Mouse (Mus musculus): ENCODE measurements at regions not wholly inside any gene's neighbourhood (a gene's known extent, or its start where the extent isn't known, plus 50 kb on each side); places are given as distances from the start of the nearest gene placed in this dataset.

GRCm38 (mm10) chr10:26434586-26434985, 58.8 kb upstream of the L3mbtl3 start:
- no peak for DNase-seq
- TF ChIP-seq POLR2A (IDR thresholded peaks at IDR 0.05; ENCODE audit: borderline replicate concordance, extremely low read depth, low read depth, low read length) (no peak), CTCF (IDR thresholded peaks at IDR 0.05; ENCODE audit: insufficient read depth, low read length) (no peak)
- no peak overlapping the region for H3K4me3 ChIP-seq (replicated peaks; ENCODE audit: extremely low read depth, low read depth, low read length)
- 91% methylated on average over 11 of the region's 11 CpGs for WGBS
- no peaks in the 10 kb centered on the region for H3K4me1 ChIP-seq (ENCODE audit: control insufficient read depth, insufficient read depth, low read length)

DNA sequence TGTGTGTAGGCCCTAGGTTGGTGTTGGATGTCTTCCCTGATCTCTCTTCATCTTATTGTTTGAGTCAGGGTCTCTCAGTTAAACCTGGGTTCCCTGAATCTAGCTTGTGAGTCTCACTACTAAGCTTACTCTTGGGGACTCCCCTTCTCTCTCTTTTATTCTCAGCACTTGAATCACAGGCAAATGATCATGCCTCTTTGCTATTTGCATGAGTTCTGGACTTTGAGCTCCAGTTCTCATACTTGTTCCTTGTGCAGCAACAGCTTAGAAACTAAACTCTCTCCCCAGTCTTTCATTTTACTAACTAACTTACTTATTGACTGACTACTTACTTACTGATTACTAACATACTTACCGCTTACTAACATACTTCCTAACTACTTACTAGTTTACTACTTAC, 64.9 kb upstream of the L3mbtl3 start:
- no peak for DNase-seq
- 98% methylated on average over 1 of the region's 1 CpGs for whole genome bisulfite sequencing
- TF ChIP-seq CTCF (IDR thresholded peaks at IDR 0.05; ENCODE audit: insufficient read depth, low read length) = no peak
- no peak for TF ChIP-seq POLR2A (IDR thresholded peaks at IDR 0.05; ENCODE audit: borderline replicate concordance, extremely low read depth, low read depth, low read length)
- no peaks in the 10 kb centered on the region for H3K4me1 ChIP-seq (ENCODE audit: control insufficient read depth, insufficient read depth, low read length)
- H3K4me3 ChIP-seq (replicated peaks; ENCODE audit: extremely low read depth, low read depth, low read length) = no peak overlapping the region

GRCm38 (mm10) chr10:26484311-26484710, 108.5 kb upstream of the L3mbtl3 start:
- TF ChIP-seq CTCF (IDR thresholded peaks at IDR 0.05; ENCODE audit: insufficient read depth, low read length) (no peak), POLR2A (IDR thresholded peaks at IDR 0.05; ENCODE audit: borderline replicate concordance, extremely low read depth, low read depth, low read length) (no peak)
- whole genome bisulfite sequencing = 58% methylated on average over 4 of the region's 4 CpGs
- no peaks in the 10 kb centered on the region for H3K4me1 ChIP-seq (ENCODE audit: control insufficient read depth, insufficient read depth, low read length)
- no peak for DNase-seq
- no peak overlapping the region for H3K4me3 ChIP-seq (replicated peaks; ENCODE audit: extremely low read depth, low read depth, low read length)

DNA sequence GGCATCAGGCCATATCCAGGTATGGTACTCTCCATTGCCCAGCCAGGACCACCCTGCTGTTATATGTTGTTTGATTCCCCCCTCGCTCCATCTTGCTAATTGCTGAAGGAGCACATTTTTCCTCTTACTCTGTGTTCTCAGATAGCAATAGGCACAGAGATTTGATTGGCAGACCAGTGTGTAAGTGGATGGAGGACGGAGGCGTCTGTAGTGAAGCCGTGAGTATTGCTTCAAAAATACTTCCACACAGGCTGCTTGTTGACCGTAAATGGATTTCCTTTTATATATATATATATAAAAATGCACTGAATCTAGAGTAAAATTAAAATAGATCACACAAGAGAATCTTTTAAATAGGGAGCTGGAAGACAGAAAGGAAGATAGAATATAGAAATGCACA, 115.6 kb upstream of the L3mbtl3 start:
- WGBS = 90% methylated on average over 5 of the region's 5 CpGs
- no peaks in the 10 kb centered on the region for H3K4me1 ChIP-seq (ENCODE audit: control insufficient read depth, insufficient read depth, low read length)
- H3K4me3 ChIP-seq (replicated peaks; ENCODE audit: extremely low read depth, low read depth, low read length) = no peak overlapping the region
- DNase-seq = no peak
- TF ChIP-seq POLR2A (IDR thresholded peaks at IDR 0.05; ENCODE audit: borderline replicate concordance, extremely low read depth, low read depth, low read length) (no peak), CTCF (IDR thresholded peaks at IDR 0.05; ENCODE audit: insufficient read depth, low read length) (no peak)

DNA sequence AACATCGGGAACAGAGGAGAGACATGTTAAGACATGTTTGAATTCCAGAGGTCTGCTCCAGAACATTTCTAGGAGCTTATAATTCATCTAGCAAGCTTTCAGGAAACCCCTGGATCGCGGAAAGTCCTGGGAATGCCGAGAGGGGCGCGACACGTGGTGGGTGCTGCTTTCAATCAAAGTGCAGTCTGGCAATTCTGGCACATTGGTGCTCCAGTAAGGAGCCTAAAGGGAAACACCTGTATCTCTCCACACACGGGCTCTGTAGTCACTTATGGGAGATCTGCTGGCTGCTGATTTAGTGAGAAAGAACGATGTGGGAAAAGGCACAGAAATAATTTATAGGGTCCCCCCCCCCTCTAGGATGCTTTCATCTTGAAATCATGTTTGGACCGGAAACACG, 116.4 kb upstream of the L3mbtl3 start:
- Histone ChIP-seq H3K4me3 (replicated peaks; ENCODE audit: extremely low read depth, low read depth, low read length) (no peak overlapping the region), H3K4me1 (ENCODE audit: control insufficient read depth, insufficient read depth, low read length) (no peaks in the 10 kb centered on the region)
- no peak for DNase-seq
- no peak for TF ChIP-seq CTCF (IDR thresholded peaks at IDR 0.05; ENCODE audit: insufficient read depth, low read length)
- TF ChIP-seq POLR2A (IDR thresholded peaks at IDR 0.05; ENCODE audit: borderline replicate concordance, extremely low read depth, low read depth, low read length) = no peak
- 71% methylated on average over 11 of the region's 11 CpGs for WGBS

DNA sequence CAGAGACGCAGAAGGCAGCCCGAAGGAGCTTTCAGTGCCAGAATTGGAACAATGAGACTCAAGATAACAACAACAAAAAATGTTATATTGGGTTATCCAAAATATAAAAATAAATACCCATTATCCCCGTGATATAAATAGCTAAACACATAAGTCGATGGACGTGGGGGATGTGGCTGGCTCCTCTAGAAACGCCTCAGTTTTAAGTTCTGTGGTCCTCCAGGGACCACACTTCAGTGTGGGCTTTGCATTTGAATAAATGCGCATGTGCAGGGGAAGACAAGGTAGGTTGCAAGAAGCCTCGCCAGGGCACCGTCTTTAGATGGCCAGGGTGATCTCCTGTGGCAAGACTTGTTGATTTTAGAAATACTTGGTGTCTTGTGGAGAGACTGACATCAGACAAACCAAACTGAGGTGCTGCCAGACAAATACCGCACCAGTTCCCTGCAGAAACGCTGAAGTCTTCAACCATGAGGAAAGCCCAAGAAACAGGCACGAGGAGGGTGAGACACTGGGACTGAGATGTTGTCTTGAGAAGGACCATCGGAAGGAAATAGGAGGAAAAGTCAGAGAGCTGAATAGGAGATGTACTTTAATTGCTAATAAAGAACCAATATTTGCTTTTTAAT, 117.2 kb upstream of the L3mbtl3 start:
- no peak overlapping the region for H3K4me3 ChIP-seq (replicated peaks; ENCODE audit: extremely low read depth, low read depth, low read length)
- 62% methylated on average over 13 of the region's 13 CpGs for WGBS
- H3K4me1 ChIP-seq (ENCODE audit: control insufficient read depth, insufficient read depth, low read length) = no peaks in the 10 kb centered on the region
- no peak for DNase-seq
- TF ChIP-seq POLR2A (IDR thresholded peaks at IDR 0.05; ENCODE audit: borderline replicate concordance, extremely low read depth, low read depth, low read length) = no peak
- TF ChIP-seq CTCF (IDR thresholded peaks at IDR 0.05; ENCODE audit: insufficient read depth, low read length) = no peak

- 86% methylated on average over 2 of the region's 2 CpGs for WGBS
- no peak for TF ChIP-seq CTCF (IDR thresholded peaks at IDR 0.05; ENCODE audit: insufficient read depth, low read length)
- DNase-seq = no peak
- Histone ChIP-seq H3K4me3 (replicated peaks; ENCODE audit: extremely low read depth, low read depth, low read length) (no peak overlapping the region), H3K4me1 (ENCODE audit: control insufficient read depth, insufficient read depth, low read length) (no peaks in the 10 kb centered on the region)
These were observed 118.0 kb upstream of the L3mbtl3 start for GRCm38 (mm10) chr10:26493801-26494200.

DNA sequence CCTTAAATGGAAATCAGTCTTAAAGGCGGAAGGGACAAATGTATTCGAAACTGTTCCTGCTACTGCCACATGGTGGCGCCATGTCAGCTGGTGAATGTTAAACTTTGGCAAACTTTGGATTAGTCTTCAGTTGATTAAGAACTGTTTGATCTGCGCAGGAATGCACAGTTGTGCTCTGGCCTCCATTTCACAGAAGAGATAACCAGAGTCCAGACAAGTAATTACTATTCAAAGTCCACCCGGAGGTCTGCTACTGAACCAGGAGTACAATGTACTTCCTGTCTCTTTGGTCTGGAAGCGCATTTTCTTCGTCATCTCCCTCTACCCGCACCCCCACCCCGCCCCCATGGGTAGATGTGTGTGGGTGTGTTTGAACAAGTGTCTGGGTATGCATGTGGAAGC, 118.6 kb upstream of the L3mbtl3 start:
- Histone ChIP-seq H3K4me3 (replicated peaks; ENCODE audit: extremely low read depth, low read depth, low read length) (no peak overlapping the region), H3K4me1 (ENCODE audit: control insufficient read depth, insufficient read depth, low read length) (no peaks in the 10 kb centered on the region)
- TF ChIP-seq POLR2A (IDR thresholded peaks at IDR 0.05; ENCODE audit: borderline replicate concordance, extremely low read depth, low read depth, low read length) = no peak
- peak; percentile 63 for TF ChIP-seq CTCF (IDR thresholded peaks at IDR 0.05; ENCODE audit: insufficient read depth, low read length)
- 31% methylated on average over 9 of the region's 9 CpGs for WGBS
- DNase-seq = peak; percentile 25

GRCm38 (mm10) chr10:26500265-26500935, 124.6 kb upstream of the L3mbtl3 start:
- Histone ChIP-seq H3K4me1 (ENCODE audit: control insufficient read depth, insufficient read depth, low read length) (no peaks in the 10 kb centered on the region), H3K4me3 (replicated peaks; ENCODE audit: extremely low read depth, low read depth, low read length) (no peak overlapping the region)
- 83% methylated on average over 12 of the region's 12 CpGs for WGBS
- TF ChIP-seq POLR2A (IDR thresholded peaks at IDR 0.05; ENCODE audit: borderline replicate concordance, extremely low read depth, low read depth, low read length) (no peak), CTCF (IDR thresholded peaks at IDR 0.05; ENCODE audit: insufficient read depth, low read length) (no peak)
- DNase-seq = no peak

GRCm38 (mm10) chr10:26520879-26521278, 145.1 kb upstream of the L3mbtl3 start:
- no peak overlapping the region for H3K4me3 ChIP-seq (replicated peaks; ENCODE audit: extremely low read depth, low read depth, low read length)
- no peaks in the 10 kb centered on the region for H3K4me1 ChIP-seq (ENCODE audit: control insufficient read depth, insufficient read depth, low read length)
- WGBS = 47% methylated on average over 6 of the region's 6 CpGs
- no peak for TF ChIP-seq CTCF (IDR thresholded peaks at IDR 0.05; ENCODE audit: insufficient read depth, low read length)
- no peak for DNase-seq

All from lung, adult 2 months (tissue).